Mouse (Mus musculus) heart, embryonic 11.5 days (tissue): ENCODE results near the gene Irf5. TPM values are rescaled to one million over a fixed set of nuclear protein-coding genes. Genes with fewer than 3 reads are reported as not detected.

Source experiments
- ATAC-seq: fragments of 200-750 bp; cut with Nextera tagmentation; replicated peaks from 2 replicates; pipeline ENCODE4 v1.8.0; 2017; ENCODE audit warnings: moderate library complexity; ENCODE audit not compliant: insufficient number of reproducible peaks, low FRiP score, low TSS enrichment
- H3K27ac ChIP-seq: fragments of 300-500 bp; sonication (generic); 2 replicates; pipeline ENCODE4 v1.5.1; 2014; ENCODE audit warnings: mild to moderate bottlenecking, low read depth, low read length
- H3K27me3 ChIP-seq: fragments of 300-500 bp; sonication (generic); 2 replicates; pipeline ENCODE4 v1.6.1; 2014; ENCODE audit warnings: mild to moderate bottlenecking, low read length, mixed read lengths; ENCODE audit not compliant: control insufficient read depth, insufficient read depth
- H3K36me3 ChIP-seq: fragments of 300-500 bp; sonication (generic); 2 replicates; pipeline ENCODE4 v1.6.1; 2014; ENCODE audit warnings: mild to moderate bottlenecking, low read length, moderate library complexity, mixed read lengths; ENCODE audit not compliant: control insufficient read depth, insufficient read depth
- H3K4me1 ChIP-seq: fragments of 300-500 bp; sonication (generic); 2 replicates; pipeline ENCODE4 v1.6.1; 2014; ENCODE audit warnings: low read length; ENCODE audit not compliant: control insufficient read depth, insufficient read depth
- H3K4me2 ChIP-seq: fragments of 300-500 bp; sonication (generic); 2 replicates; pipeline ENCODE4 v1.6.1; 2014; ENCODE audit warnings: mild to moderate bottlenecking, moderate library complexity
- H3K4me3 ChIP-seq: fragments of 300-500 bp; sonication (generic); 2 replicates; pipeline ENCODE4 v1.5.1; 2014; ENCODE audit warnings: low read depth, low read length
- H3K9ac ChIP-seq: fragments of 300-500 bp; sonication (generic); 2 replicates; pipeline ENCODE4 v1.6.1; 2014; ENCODE audit warnings: mild to moderate bottlenecking, low read depth, low read length, moderate library complexity
- H3K9me3 ChIP-seq: fragments of 300-500 bp; sonication (generic); replicated peaks from 2 replicates; pipeline ENCODE4 v1.6.1; 2016; ENCODE audit warnings: low read length; ENCODE audit not compliant: control insufficient read depth
- WGBS: fragments of 180-500 bp; shearing (Covaris S2); extraction: QIAGEN DNeasy Blood & Tissue Kit; methylation state at CpG from one replicate; pipeline ENCODE4 v1.1.7; 2014; ENCODE audit not compliant: insufficient replicate concordance; 5-methylcytosine and 5-hydroxymethylcytosine counted together
- polyA plus RNA-seq: library from polyadenylated mRNA; unstranded; fragments of >200 nt; fragmentation: Nextera tagmentation; extraction: Ambion mirVana; gene quantifications from 2 replicates; pipeline ENCODE4 v1.2.1, GENCODE M21; 2014

The Irf5 gene
- 11.6 and 14.8 TPM in 2 replicates for polyA plus RNA-seq

GRCm38 (mm10) chr6:29526281-29527251 lies at the start of gene Irf5:
Irf5 (plus strand) TSS chr6:29526625.
- peak within 1 kb of the TSS; percentile 97 for H3K4me2 ChIP-seq
- no peaks in the 10 kb centered on the region for H3K9me3 ChIP-seq
- peak; percentile 36; the same call in 1 of the 2 replicates for ATAC-seq
- no peaks in the 10 kb centered on the region for H3K36me3 ChIP-seq
- peak within 1 kb of the TSS; percentile 70 for H3K4me3 ChIP-seq
- WGBS = under 1% methylated on average over 95 of the region's 96 CpGs
- peaks cover 35% of the 10 kb centered on the region for H3K4me1 ChIP-seq
- H3K27ac ChIP-seq = no peak within 1 kb of the TSS
- peak within 1 kb of the TSS; percentile 62 for H3K9ac ChIP-seq
- peaks cover 18% of the 10 kb centered on the region for H3K27me3 ChIP-seq

DNA sequence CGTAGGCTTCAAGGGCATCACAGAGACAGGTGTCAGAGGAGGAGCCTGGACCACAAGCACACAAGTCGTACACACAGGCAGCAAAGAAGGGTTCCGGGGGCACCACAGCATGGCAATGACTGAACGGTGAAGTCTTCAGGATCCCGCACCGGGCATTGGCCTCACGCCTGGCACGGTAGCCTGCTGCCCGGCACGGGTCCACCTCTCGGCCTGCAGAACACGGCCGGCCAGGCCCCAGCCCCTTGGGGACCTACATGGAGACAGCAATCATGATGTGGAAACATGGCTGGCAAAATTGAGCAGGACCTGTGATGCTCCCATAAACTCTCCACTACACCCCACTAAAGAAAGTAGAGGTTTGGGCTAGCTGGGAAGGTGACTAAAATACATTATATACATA lies 43.7 kb upstream of the Irf5 start:
- WGBS = 90% methylated on average over 13 of the region's 13 CpGs
- Histone ChIP-seq H3K36me3 (no peaks in the 10 kb centered on the region), H3K9me3 (no peaks in the 10 kb centered on the region), H3K27ac (no peak overlapping the region), H3K9ac (no peak overlapping the region), H3K27me3 (0 out of 2 replicates have a peak, but pooled peaks cover 3% of the 10 kb centered on the region), H3K4me1 (no peaks in the 10 kb centered on the region; the same call in 1 of the 2 replicates), H3K4me2 (no peak overlapping the region), H3K4me3 (no peak overlapping the region)
- no peak for ATAC-seq

GRCm38 (mm10) chr6:29484716-29485559 lies 41.5 kb upstream of the Irf5 start:
- Histone ChIP-seq H3K27ac (no peak overlapping the region), H3K9me3 (no peaks in the 10 kb centered on the region), H3K4me1 (no peaks in the 10 kb centered on the region; the same call in 1 of the 2 replicates), H3K27me3 (0 out of 2 replicates have a peak, but pooled peaks cover 3% of the 10 kb centered on the region), H3K4me3 (peak overlapping the region; percentile 42), H3K9ac (peak overlapping the region; percentile 46; the same call in 1 of the 2 replicates), H3K36me3 (0 out of 2 replicates have a peak, but pooled peaks cover 2% of the 10 kb centered on the region), H3K4me2 (peak overlapping the region; percentile 91)
- ATAC-seq = peak; percentile 81
- 8% methylated on average over 26 of the region's 26 CpGs for WGBS

- H3K27me3 ChIP-seq = 0 out of 2 replicates have a peak, but pooled peaks cover 3% of the 10 kb centered on the region
- no peak overlapping the region for H3K4me3 ChIP-seq
- no peaks in the 10 kb centered on the region; the same call in 1 of the 2 replicates for H3K4me1 ChIP-seq
- no peaks in the 10 kb centered on the region for H3K9me3 ChIP-seq
- no peak overlapping the region for H3K4me2 ChIP-seq
- no peak overlapping the region for H3K9ac ChIP-seq
- WGBS = 53% methylated on average over 2 of the region's 2 CpGs
- 0 out of 2 replicates have a peak, but pooled peaks cover 3% of the 10 kb centered on the region for H3K36me3 ChIP-seq
- no peak for ATAC-seq
- no peak overlapping the region for H3K27ac ChIP-seq
Observed at GRCm38 (mm10) chr6:29485951-29486350, 40.5 kb upstream of the Irf5 start.

DNA sequence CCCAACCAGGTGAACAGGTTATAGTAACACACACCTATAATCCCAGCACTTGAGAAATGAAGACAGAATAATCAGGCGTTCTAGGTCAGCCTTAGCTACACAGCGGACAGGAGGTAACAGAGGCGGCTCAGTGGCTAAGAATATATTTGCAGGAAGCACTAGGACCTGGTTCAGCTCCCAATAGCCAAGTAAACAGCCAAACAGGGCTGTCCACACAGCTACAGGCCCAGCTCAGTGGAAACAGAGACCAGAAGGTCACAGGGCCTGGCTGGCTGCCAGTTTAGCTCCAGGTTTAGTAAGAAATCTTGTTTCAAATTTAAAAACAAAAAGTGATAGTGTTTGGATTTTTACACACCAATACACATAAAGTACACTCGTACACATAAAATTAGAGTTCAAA lies 32.3 kb upstream of the Irf5 start:
- WGBS = 79% methylated on average over 4 of the region's 4 CpGs
- Histone ChIP-seq H3K4me1 (no peaks in the 10 kb centered on the region), H3K4me2 (no peak overlapping the region), H3K9me3 (no peaks in the 10 kb centered on the region), H3K27me3 (peaks cover 27% of the 10 kb centered on the region), H3K9ac (no peak overlapping the region), H3K36me3 (0 out of 2 replicates have a peak, but pooled peaks cover 3% of the 10 kb centered on the region), H3K27ac (no peak overlapping the region), H3K4me3 (no peak overlapping the region)
- no peak for ATAC-seq

- H3K4me3 ChIP-seq = 0 out of 2 replicates have a peak overlapping the region, but pooled peaks have one; percentile 3
- H3K9ac ChIP-seq = no peak overlapping the region
- 16% methylated on average over 25 of the region's 25 CpGs for WGBS
- peak overlapping the region; percentile 35; the same call in 1 of the 2 replicates for H3K4me2 ChIP-seq
- peaks cover 27% of the 10 kb centered on the region for H3K27me3 ChIP-seq
- no peaks in the 10 kb centered on the region for H3K4me1 ChIP-seq
- no peaks in the 10 kb centered on the region for H3K9me3 ChIP-seq
- ATAC-seq = 0 out of 2 replicates have a peak, but pooled peaks have one; percentile 29
- H3K27ac ChIP-seq = no peak overlapping the region
- H3K36me3 ChIP-seq = no peaks in the 10 kb centered on the region
Observed at GRCm38 (mm10) chr6:29496270-29496669, 30.2 kb upstream of the Irf5 start.

DNA sequence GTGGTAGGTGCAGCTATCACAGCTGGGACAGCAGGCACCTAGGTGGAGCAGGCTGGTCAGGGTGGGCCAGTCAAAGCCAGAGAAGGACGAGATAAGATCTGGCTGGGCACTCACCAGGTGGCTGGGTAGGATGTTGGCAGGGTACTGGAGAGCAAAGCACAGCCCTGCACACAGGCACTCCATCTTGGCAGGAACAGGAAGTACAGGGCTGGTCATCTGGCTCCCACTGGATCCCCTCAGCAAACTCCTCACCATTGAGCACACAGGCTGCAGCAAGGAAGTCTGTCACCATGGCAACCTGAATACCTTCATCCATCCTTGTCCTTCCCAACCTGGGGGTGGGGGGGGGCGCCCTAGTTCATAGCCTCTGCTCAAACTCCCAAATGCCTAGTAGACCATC lies 28.6 kb upstream of the Irf5 start:
- Histone ChIP-seq H3K4me3 (no peak overlapping the region), H3K9ac (no peak overlapping the region), H3K27ac (no peak overlapping the region), H3K27me3 (peaks cover 27% of the 10 kb centered on the region), H3K9me3 (no peaks in the 10 kb centered on the region), H3K36me3 (no peaks in the 10 kb centered on the region), H3K4me1 (no peaks in the 10 kb centered on the region), H3K4me2 (no peak overlapping the region)
- ATAC-seq = no peak
- 34% methylated on average over 2 of the region's 2 CpGs for WGBS

- Histone ChIP-seq H3K4me1 (no peaks in the 10 kb centered on the region), H3K9me3 (no peaks in the 10 kb centered on the region), H3K27ac (no peak overlapping the region), H3K27me3 (peaks cover 27% of the 10 kb centered on the region), H3K36me3 (no peaks in the 10 kb centered on the region), H3K4me3 (no peak overlapping the region), H3K4me2 (no peak overlapping the region), H3K9ac (no peak overlapping the region)
- ATAC-seq = no peak
- WGBS = 71% methylated on average over 7 of the region's 7 CpGs
Observed at GRCm38 (mm10) chr6:29500177-29500576, 26.2 kb upstream of the Irf5 start.
